Mouse (Mus musculus): ENCODE data around the gene Ddb2.

DNA sequence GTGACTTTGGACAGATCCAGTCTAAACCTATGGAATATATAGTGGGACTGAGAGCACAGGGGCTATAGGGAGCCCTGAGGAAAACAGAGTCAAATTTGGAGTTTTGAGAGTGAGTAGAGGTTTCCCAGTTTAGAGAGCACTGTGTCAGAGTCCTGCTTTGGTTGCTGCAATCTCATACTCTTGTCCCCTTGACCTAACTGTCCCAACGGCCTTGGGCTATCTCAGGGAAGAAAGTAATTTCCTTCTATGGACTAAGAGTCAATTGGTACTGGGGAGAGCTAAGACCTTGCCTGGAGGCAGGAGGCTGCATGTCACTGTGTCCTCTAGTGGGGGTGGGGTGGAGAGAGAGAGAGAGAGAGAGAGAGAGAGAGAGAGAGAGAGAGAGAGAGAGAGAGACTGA, 22.0 kb upstream of the Ddb2 start:
- no peak for TF ChIP-seq CTCF (IDR thresholded peaks at IDR 0.05; ENCODE audit: control insufficient read depth, insufficient read depth, low read length)
- TF ChIP-seq POLR2A (IDR thresholded peaks at IDR 0.05; ENCODE audit: borderline replicate concordance, control insufficient read depth, low read depth, low read length), result no peak

Measured in bone marrow, adult 2 months (tissue).